Mouse (Mus musculus) gastrocnemius, adult 8-10 months (tissue): Measurements from ENCODE around the gene Fblim1. TPM values are rescaled to one million over a fixed set of nuclear protein-coding genes. Genes with fewer than 3 reads are reported as not detected.
A peak's percentile ranks its signal among the peaks of the same experiment; 100 is the strongest.

Source experiments
- DNase-seq, 2 experiments: peaks; one replicate each; pipeline ENCODE4 v3.0.0; 2022; ENCODE audit warnings: low spot score in 2 of 2
- total RNA-seq, 4 experiments: library from RNA; stranded (reverse); gene quantifications; 2 replicates each; pipeline ENCODE4 v1.2.4; 2022

Gene Fblim1
- total RNA-seq, 4 experiments from 2014 or later, result 0.46 to 2.2 (median 0.94) TPM

DNA sequence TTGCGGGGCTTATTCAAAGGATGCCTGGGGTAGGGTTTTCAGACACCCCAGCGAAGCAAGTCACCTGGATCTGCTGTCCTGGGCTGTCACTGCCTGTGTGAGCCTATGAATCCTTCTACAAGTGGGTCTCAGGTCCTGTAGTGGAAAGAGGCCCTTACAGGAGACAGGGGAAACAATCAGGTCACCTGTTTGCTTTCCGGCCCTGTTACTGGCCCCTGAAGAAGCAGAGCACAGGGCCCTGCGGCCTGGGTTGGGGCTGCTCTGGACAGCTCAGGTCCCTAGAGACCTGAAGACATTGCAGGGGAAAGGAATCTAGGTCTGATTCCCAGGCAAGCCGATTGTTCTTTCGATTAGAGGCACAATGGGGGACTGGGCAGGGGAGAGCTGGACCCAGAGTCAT, 5.5 kb downstream of the Fblim1 start:
- no peak for DNase-seq

GRCm38 (mm10) chr4:141599251-141600141, 6.4 kb downstream of the Fblim1 start:
- DNase-seq, result no peak

GRCm38 (mm10) chr4:141598894-141599250, 7.0 kb downstream of the Fblim1 start:
- DNase-seq, result no peak

- DNase-seq, result no peak
Measured at GRCm38 (mm10) chr4:141598199-141598893, 7.5 kb downstream of the Fblim1 start.

- no peak for DNase-seq
Measured at GRCm38 (mm10) chr4:141596700-141597328, 9.1 kb downstream of the Fblim1 start.

GRCm38 (mm10) chr4:141595605-141596268, 10.2 kb downstream of the Fblim1 start:
- no peak for DNase-seq

GRCm38 (mm10) chr4:141595138-141595537, 10.8 kb downstream of the Fblim1 start:
- DNase-seq, result no peak

DNA sequence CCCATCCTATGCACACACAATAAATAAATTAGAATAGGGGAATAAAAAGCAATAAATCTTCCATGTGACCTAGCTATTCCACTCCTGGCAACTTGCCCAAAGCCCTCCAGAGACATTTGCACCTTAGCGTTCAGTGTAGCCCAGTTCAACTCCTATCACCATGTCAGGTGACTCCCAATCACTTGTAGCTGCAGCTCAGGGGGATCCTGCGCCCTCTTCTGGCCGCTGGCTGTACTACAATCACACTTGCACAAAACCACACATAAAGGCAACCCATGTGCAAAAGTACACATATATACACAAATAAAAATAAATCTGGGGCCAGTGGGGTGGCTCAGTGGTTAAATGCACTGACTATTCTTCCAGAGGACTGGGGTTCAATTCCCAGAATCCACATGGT, 14.3 kb downstream of the Fblim1 start:
- DNase-seq, result no peak

- DNase-seq, result no peak
Measured at GRCm38 (mm10) chr4:141583919-141584318, 22.0 kb downstream of the Fblim1 start.

DNA sequence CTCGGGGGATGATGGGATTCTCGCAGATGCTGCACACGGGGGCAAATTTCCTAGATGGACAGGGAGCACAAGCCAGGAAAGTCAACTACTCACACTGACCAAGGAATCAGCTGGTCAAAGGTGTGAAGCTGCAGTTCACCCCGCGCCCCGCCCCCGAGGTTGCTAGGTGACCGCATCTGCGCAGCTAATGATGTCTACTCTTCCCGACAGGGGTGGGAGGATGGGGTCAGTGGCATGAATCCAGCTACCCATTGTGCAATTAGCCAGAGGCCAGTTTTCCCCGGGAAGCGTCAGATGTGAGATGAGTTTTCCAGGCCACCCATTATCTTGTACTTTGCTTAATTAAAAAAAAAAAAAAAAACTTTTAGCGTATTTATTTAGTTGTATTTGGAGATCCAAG, 24.8 kb downstream of the Fblim1 start:
- no peak for DNase-seq

DNA sequence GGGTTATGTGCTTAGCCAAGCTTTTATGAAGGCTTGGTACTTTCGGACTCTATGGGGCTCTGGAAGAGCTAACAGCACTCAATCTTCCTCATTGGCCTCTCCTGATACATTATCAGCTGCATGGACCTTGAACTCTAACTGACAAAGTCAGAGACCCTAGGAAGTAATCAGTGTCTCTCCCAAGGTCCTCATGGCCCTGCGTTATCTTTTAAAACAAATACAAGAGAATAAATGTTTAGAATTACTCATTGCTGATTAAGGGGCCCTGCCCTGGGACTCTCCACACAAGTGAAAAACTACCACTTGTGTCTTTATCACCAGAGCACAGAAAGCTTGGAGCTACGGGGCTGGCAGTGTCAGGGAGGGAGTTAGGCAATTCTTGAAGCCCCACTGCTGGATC, 27.1 kb downstream of the Fblim1 start:
- DNase-seq, result no peak

DNA sequence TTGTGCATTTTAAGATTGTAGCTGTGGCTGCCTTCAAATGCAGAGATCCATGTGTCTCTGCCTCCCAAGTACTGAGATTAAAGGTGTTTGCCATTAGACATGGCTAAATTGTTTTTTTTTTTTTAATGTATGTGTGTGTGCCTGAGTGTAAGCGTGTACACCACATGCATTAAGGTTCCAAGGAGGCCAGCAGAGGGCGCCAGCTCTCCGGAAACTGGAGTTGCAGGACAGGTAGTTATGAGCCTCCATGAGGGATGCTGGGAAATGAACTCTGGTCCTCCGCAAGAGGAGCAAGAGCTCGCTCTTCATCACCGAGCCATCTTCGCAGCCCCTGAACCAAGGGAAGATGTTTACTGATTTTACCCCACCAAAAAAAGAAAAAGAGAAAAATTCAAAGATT, 29.0 kb downstream of the Fblim1 start:
- no peak for DNase-seq

GRCm38 (mm10) chr4:141576404-141576803, 29.5 kb downstream of the Fblim1 start:
- no peak for DNase-seq

GRCm38 (mm10) chr4:141574789-141575702, 30.9 kb downstream of the Fblim1 start:
- DNase-seq, result peak; percentile 56 to 67

DNA sequence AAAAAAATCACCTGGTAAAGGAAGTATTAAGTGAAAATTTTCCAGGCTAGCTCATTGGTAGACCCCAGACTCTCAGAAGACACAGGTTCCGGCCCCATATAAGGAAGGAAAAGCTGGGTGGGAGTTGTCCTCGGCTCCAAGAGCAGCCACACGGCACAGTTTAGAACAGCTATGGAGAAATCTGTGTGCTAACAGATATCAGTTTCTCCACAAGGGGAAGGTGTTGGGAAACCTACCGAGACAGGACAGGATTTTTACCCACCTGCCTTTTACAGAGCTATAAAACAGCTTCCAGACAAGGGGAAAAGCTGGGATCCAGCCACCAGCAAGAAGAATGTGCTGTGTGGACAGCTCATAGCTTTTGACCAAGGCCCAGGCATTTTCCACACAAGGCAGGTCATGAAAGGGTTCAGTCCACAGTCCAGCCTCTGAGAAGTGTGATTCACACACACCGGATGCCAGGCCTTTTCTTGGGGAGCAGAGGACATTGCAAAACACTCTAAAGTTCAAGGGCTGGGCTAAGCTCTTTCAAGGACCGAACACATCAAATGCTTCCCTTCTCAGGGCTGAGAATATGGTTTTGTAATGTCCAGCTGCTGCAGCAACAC, 32.4 kb downstream of the Fblim1 start:
- DNase-seq, result no peak

- DNase-seq, result no peak
Measured at GRCm38 (mm10) chr4:141572668-141573358, 33.1 kb downstream of the Fblim1 start.

- no peak for DNase-seq
Measured at GRCm38 (mm10) chr4:141571934-141572333, 34.0 kb downstream of the Fblim1 start.

DNA sequence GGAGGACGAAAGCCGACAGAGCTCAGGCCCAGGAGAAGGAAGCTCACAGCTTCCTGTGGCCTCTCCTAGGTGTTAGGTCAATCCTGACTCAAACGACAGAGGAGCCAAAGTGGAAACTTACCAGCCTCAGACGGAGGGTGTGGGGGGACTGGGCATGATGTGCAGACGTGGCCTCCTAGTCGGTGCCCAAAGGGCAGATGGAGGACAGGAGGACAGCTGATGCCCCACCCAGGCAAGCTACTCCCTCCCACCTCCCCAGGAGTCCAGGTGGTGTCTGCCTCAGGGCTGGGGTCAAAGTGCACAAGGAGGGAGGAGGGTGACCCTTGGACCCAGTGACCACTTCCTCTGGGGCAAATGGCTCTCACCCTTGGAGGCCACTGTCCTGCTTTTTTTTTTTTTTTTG, 34.6 kb downstream of the Fblim1 start:
- no peak for DNase-seq

DNA sequence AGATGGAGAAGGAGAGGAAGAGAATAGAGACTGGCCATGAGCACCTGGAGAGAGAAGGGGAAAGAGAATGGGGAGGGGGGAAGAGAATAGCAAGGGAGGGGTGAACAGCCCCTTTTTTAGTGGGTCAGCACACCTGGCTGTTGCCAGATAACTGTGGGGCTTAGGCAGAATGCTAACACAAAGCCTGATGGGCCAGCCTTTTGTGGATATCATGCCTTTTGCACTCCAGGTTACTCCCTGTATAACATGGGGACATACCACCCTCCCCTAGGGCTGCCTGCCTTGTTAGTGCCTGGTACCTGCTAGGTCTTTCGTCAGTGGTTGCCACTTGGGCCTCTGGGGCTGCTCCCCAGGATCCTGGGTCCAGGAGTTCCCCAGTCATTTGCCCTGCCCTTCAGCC, 35.1 kb downstream of the Fblim1 start:
- no peak for DNase-seq

DNA sequence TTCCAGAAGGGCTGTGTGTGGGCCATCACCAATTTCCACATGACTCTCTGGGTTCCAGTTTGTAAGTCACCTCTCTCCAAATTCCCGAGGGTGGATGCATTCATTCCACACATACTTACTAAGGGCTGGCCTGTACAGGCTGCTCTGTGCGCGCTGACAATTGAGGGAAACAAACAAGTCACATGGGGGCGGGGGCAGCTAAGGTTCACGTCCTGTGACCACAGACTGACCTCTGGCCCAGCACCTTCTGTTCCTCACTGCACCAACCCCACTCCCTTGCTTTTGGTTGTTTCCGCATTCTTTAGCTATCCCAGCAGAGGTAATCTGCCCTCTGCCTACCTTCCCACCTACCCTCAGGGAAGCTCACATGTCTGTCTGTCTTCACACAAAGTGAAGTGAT, 35.9 kb downstream of the Fblim1 start:
- DNase-seq, result no peak
